In genomic region chr10:87862899-87863298, GRCm38 (mm10) we compare ENCODE assay signal across 11 mouse cellular contexts. TPM values are rescaled to one million over a fixed set of nuclear protein-coding genes. Genes with fewer than 3 reads are reported as not detected.
DNase-seq lines count a peak whose midpoint lies in the region; ATAC-seq lines count a peak whose summit lies in the region.
"Had no signal": no experiment of that assay in that cellular context is flagged by ENCODE, and none has a peak within 500 bp of the region (broad histone marks: within the 10 kb centered on the region; RNA-seq: fewer than 3 reads in every experiment).

No protein-coding gene starts in this region.

- no peak for ATAC-seq in embryonic facial prominence, embryonic 13.5 days (ENCODE audit: insufficient number of reproducible peaks, insufficient read depth, low FRiP score, low TSS enrichment, low read depth)
- no peak for ATAC-seq in erythroid progenitor cell, adult 5-6 weeks (replicated peaks; ENCODE audit: low FRiP score, poor library complexity, severe bottlenecking)
- ATAC-seq: activated CD4-positive, CD25-positive, alpha-beta regulatory T cell, adult 4 months had no signal

- H3K27me3 ChIP-seq in heart, embryonic 10.5 days (ENCODE audit: insufficient read depth, poor library complexity, severe bottlenecking) = no peaks in the 10 kb centered on the region
- H3K27me3 ChIP-seq in embryonic facial prominence, embryonic 13.5 days = no peaks in the 10 kb centered on the region

- intact Hi-C loops in heart, postnatal 25 days (cut with DNase I) = loop anchor here (5.0 kb wide), 1 partner anchor 64 kb away; no protein-coding TSS in a partner anchor

- peaks cover 26% of the 10 kb centered on the region for H3K4me1 ChIP-seq in heart, embryonic 10.5 days
- peaks cover 64% of the 10 kb centered on the region for H3K4me1 ChIP-seq in embryonic facial prominence, embryonic 13.5 days

- H3K4me3 ChIP-seq in heart, embryonic 10.5 days = no peak overlapping the region
- H3K4me3 ChIP-seq in embryonic facial prominence, embryonic 13.5 days = no peak overlapping the region
- H3K4me3 ChIP-seq: megakaryocyte, embryonic 14.5 days had no signal

- H3K9me3 ChIP-seq in heart, embryonic 10.5 days = no peaks in the 10 kb centered on the region
- H3K9me3 ChIP-seq in embryonic facial prominence, embryonic 13.5 days = no peaks in the 10 kb centered on the region; the same call in 1 of the 2 replicates
- H3K9me3 ChIP-seq: megakaryocyte, embryonic 14.5 days had no signal

- H3K9ac ChIP-seq in embryonic facial prominence, embryonic 13.5 days = 0 out of 2 replicates have a peak overlapping the region, but pooled peaks have one; percentile 40

- no peaks in the 10 kb centered on the region for H3K36me3 ChIP-seq in heart, embryonic 10.5 days
- H3K36me3 ChIP-seq in embryonic facial prominence, embryonic 13.5 days = no peaks in the 10 kb centered on the region

- H3K4me2 ChIP-seq in embryonic facial prominence, embryonic 13.5 days = peak overlapping the region; percentile 81

- WGBS in heart, embryonic 10.5 days = 58% methylated on average over 7 of the region's 7 CpGs
- 39% methylated on average over 7 of the region's 7 CpGs for WGBS in embryonic facial prominence, embryonic 13.5 days

- no peak overlapping the region for H3K27ac ChIP-seq in heart, embryonic 10.5 days
- H3K27ac ChIP-seq in embryonic facial prominence, embryonic 13.5 days = 0 out of 2 replicates have a peak overlapping the region, but pooled peaks have one; percentile 34

- DNase-seq in heart, adult 11 months = peak; percentile 93
- no peak for DNase-seq in heart, embryonic 10.5 days (ENCODE audit: low spot score)
- DNase-seq in 3T3-L1 (ENCODE audit: low read depth, low spot score) = peak; percentile 80
- DNase-seq in heart, postnatal 25 days (ENCODE audit: low spot score) = peak; percentile 42
- no peak for DNase-seq in frontal cortex, postnatal 10 days (ENCODE audit: low spot score in 2 of 2)
- no peak for DNase-seq in cerebellum, postnatal 4 days (ENCODE audit: low spot score in 2 of 2)
- DNase-seq: cerebellum, adult 9-10 months had no signal

RNA-seq across cellular contexts. Expression of gene Igf1, which starts 4.8 kb away (rescaled TPM):
- 22.8 and 24.1 TPM in 2 replicates for polyA plus RNA-seq in heart, embryonic 10.5 days (2016; fragmentation: Nextera tagmentation; extraction: Ambion mirVana)
- 70.6 and 74.3 TPM in 2 replicates for polyA plus RNA-seq in embryonic facial prominence, embryonic 13.5 days (2015; fragmentation: Nextera tagmentation; extraction: Ambion mirVana)
- total RNA-seq in heart, postnatal 25 days (2021) = 10 to 100 TPM; 15.8 to 23.0 TPM
- total RNA-seq in erythroid progenitor cell, adult 5-6 weeks (2015; ENCODE audit: low replicate concordance) = 23.8 and 52.0 TPM in 2 replicates
- 6.7 and 32.6 TPM in 2 replicates for total RNA-seq in erythroid progenitor cell, adult 5-6 weeks (2017; ENCODE audit: low replicate concordance)

Comparison
In these comparisons a context has a peak if more than half of its experiments do, and no peak if none do; other contexts are left out.
1. DNase-seq: peak in heart, adult 11 months (single experiment), 3T3-L1 (single experiment) and heart, postnatal 25 days (single experiment); none in heart, embryonic 10.5 days (single experiment), frontal cortex, postnatal 10 days (0 of 2) and cerebellum, postnatal 4 days (0 of 2).